1 mouse cellular context compared by ENCODE assay signal in genomic region chr5:35905283-35905682, GRCm38 (mm10).
TF ChIP-seq lines count a peak whose summit lies in the region.

No protein-coding gene starts in this region.

TF ChIP-seq in CH12.LX, 34 proteins besides CTCF, POLR2A, EP300 and RAD21 (continued from another document):
- no peak for TF ChIP-seq ZNF384 (IDR thresholded peaks at IDR 0.05; ENCODE audit: low read depth, low read length)
- no peak for TF ChIP-seq E2F4 (IDR thresholded peaks at IDR 0.05; ENCODE audit: insufficient replicate concordance, low read depth, low read length)
- TF ChIP-seq MAZ (IDR thresholded peaks at IDR 0.05; ENCODE audit: low read depth, low read length) = peak; percentile 38; the same call in 1 of the 2 replicates
- TF ChIP-seq ELF1 (IDR thresholded peaks at IDR 0.05; ENCODE audit: low read depth, low read length) = peak; percentile 38; the same call in 1 of the 2 replicates
- TF ChIP-seq MAX (IDR thresholded peaks at IDR 0.05; ENCODE audit: low read length) = peak; percentile 35; the same call in 1 of the 2 replicates
- TF ChIP-seq CHD1 (IDR thresholded peaks at IDR 0.05; ENCODE audit: low read depth, low read length) = no peak
- no peak for TF ChIP-seq RCOR1 (conservative IDR thresholded peaks at IDR 0.05; ENCODE audit: low read depth, low read length)
- peak; percentile 62 for TF ChIP-seq TCF12 (IDR thresholded peaks at IDR 0.05; ENCODE audit: low read depth, low read length)
- TF ChIP-seq MEF2A (IDR thresholded peaks at IDR 0.05; ENCODE audit: borderline replicate concordance, low read depth, low read length) = peak; percentile 99
- no peak for TF ChIP-seq UBTF (IDR thresholded peaks at IDR 0.05; ENCODE audit: low read depth, low read length)
- TF ChIP-seq SMC3 (IDR thresholded peaks at IDR 0.05; ENCODE audit: low read depth, low read length) = no peak
- TF ChIP-seq GABPA (IDR thresholded peaks at IDR 0.05; ENCODE audit: insufficient replicate concordance, low read depth, low read length) = no peak
- TF ChIP-seq ZMIZ1 (IDR thresholded peaks at IDR 0.05; ENCODE audit: low read depth, low read length) = no peak
- TF ChIP-seq NELFE (IDR thresholded peaks at IDR 0.05; ENCODE audit: low read depth, low read length) = 0 out of 2 replicates have a peak, but pooled peaks have one; percentile 25
TF ChIP-seq in CH12.LX: peak in this region for 16.
